Mouse (Mus musculus) layer of hippocampus, adult 9-11 months (tissue): ENCODE results near the gene Hgd.
A peak's percentile ranks its signal among the peaks of the same experiment; 100 is the strongest.

Experiments
- DNase-seq: peaks from one replicate; pipeline ENCODE4 v3.0.0; 2022

Hgd gene

DNA sequence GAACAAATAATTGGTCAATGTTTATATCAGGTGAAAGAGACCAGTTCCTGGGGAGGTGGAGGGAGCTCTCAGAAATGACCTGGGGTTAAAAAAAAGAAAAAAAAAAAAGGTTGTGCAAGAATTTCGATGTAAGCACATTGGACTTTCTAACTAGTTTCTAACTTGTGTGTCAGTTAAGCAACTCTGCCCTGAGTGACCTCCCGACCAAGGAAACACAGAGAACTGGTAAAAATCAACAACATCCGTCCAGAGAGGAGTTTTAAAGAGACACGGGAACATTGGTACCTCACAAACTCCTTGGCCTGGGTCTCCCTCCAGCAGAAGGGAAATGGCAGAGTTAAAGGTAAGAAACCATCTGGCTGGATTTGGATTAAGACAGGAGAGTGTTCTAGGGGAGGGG is at the start of gene Hgd:
Gene Hgd (plus strand): TSS at position 160 of the 400 bp plus-strand sequence.
- DNase-seq, result no peak

DNA sequence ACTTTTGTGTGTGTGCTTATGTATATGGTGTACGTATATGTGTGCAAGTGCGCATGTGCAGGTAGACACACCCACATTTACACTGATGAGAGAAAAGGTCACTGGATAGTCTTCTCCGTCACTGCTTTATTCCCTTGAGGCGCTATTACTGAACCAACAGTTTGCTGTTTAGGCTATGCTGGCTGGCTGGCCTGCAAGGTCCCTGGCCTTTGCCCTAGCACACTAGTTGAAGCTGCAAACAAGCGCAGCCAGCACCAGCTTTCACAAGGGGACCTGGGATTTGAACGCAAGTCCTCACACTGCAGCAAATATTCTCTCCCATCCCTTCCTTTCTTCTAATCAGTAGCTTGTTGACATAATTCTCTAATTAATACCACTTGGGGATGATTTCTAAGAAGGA is 49.8 kb upstream of the Hgd start:
- no peak for DNase-seq

DNA sequence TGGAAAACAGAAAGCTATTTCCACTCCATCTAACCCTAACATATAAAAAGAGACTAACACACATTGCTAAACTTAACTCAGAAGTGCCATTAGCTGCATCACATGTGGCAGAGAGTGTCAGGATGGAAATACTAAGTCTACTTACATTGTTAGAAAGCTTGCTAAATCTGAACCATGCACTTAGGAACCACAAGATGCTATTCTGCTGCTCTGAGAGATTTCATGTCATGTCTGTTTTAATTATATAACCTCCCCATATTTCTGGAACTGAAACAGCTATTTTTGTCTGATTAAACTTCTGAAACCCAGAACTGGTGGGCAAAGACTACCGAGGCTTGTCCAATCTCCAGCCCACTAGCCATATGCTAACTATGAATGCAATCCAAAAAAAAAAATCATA is 47.9 kb upstream of the Hgd start:
- no peak for DNase-seq

DNA sequence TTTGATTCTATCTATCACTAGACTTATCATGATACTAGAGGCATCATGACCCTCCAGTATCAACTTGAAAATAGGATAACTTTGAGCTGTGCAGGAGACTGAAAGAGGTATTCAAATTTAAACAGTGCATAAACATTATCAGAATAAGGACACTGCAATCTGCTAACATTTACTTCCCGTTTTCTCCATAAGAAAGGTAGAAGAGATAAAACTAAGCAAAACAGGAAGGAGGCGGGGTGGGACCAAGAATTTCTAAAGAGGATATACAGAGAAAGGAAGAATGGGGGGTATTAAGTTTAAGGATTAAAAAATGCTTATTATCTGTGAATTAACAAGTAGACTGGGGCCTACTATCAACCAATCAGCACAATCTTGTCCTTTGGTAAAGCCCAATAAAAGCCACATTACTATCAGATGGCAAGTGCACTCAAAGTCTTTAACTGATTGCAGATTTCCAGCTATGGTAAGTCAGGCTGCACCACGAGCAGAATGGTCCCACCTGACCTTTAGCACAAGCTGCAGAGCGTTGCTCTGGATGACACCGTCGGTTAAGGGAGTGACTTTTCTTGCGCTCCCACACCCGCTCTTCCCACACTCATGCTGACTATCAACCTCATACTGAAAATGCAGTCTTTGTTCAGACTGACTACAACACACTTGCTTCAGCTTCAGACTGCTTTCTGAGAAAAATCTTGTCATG is 46.4 kb upstream of the Hgd start:
- no peak for DNase-seq

DNA sequence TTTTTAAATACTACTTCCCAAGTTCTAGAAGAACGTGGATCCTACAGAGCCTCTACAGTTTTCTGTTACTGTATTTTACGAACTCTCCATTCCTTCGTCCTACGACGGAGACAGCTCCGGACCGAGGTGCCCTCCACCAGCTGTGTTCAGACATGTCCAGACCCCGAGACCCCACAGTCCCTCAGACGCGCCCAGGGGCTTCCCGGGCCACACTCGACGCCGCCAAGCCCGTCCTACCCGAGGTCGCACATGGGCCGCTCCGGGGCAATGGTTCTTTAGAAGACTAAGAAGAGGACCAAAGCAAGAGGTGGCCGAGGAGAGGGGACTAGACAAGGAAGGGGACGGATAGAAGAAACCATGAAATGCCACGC is 40.7 kb upstream of the Hgd start:
- no peak for DNase-seq

DNA sequence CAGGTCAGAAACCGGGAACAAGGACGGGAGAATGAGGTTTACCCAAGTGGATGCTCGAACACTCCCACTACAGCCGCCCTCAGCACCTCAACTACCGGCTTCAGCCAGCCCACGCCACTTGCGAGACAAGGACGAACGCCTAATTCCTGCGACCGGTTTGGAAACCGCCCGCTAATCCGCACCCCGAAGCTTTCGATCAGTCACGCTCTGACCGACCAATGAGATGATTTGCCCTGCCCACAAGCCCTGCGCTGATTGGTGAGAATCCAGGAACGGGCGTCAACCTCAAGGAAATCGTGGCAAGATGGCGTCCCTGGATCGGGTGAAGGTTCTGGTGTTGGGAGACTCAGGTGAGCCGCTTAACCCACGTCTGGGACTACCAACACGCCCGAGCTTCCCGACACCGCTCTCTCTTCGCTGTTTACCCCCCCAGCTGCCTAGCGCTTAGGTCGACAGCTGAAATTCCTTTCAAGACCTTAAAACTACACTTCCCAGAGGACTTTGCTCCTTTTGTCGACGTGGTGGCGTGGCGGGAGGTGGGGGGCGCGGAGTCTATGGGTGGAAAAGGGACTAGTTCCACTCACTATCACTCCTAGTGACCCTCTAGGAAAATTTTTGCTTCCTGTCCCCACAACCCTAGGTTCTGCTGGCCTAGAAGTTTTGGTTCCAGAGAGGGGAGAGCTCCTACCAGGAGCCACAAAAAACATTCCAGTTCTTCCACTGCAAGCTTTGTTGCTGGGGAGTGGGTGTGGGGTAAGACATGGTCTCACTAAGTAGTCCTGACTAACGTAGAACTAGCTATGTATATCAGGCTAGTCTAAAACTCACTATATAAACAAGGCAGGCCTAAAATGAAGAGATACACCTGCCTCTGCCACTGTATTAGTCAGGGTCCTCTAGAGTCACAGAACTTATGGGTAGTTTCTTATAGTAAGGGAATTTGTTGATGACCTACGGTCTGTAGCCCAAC is 40.1 kb upstream of the Hgd start, which contains the start of the genes Gtf2e1 and Rabl3:
Gene Gtf2e1 (minus strand): TSS at position 179 of the 970 bp plus-strand sequence.
Gene Rabl3 (plus strand): TSS at position 275 of the 970 bp plus-strand sequence.
- DNase-seq, result peak; percentile 99

DNA sequence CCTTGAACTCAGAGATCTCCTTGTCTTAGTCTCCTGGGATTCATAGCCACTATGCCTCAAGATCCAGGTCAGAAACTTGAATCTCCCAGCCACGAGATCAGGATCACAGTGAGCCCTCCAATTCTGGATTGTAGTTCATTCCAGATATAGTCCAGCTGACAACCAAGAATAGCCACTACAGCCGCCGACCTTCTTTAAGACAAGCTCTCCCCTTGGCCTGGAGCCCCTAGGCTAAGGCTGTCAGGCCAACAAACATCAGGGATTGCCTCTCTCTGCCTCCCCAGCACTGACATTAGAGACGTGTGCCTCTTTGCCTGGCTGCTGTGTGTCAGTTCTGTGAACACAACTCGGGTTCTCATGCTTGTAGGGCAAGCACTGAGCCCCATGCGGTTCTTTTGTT is 39.2 kb upstream of the Hgd start:
- DNase-seq, result no peak

DNA sequence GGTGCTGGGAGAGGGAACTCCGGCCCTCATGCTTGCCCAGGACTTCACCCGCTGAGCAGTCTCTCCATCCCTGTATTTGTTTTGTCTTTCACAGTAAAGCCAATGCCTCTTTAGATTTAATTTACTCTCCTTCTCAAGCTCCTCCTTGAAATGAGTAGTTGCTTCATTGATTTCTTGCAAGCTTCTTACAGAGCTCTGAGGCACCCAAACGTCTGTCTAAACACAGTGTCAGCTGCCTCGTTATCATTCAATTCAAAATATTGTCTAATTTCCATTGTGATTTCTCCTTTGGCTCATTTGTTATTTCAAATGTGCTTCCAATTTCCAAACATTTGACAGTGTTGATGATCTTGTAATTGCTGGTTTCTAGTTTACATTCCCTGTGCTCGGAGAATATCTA is 33.6 kb upstream of the Hgd start:
- DNase-seq, result no peak

DNA sequence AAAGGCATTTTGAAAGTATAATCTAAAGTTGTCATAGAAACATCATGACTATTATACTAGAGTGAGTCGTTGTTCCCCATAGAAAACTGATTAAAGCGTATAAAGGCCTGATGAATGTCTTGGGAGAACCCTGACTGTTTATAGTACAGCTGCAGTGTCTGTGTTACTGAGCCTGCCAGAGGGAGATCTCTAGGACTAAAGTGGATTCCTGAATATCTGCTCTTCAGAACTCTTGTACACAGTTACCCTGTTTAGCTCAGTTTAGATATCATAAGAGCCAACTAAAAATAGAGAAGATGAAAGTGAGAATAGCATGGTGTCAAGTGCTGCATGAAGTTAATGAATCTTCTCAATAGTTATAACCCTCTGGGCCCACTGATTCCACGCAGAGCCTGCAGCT is 29.7 kb upstream of the Hgd start:
- DNase-seq, result no peak

DNA sequence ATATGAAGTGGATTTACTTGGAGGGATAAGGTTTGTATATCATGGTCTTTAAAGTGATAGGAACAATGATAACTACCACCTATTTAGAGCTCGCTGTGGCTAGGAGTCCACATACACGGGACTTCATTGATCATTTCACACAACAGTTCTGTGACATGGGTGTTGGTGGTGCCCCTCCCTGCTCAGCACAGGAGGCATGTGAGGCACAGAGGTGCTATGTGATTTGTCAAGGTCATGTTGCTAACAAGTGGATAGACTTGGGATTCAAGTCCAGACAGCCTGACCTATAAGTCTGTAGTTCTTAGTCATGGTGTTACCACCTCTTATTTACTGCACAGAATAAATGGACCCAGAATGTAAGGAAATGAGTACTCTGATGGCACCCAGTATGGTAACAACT is 29.0 kb upstream of the Hgd start:
- no peak for DNase-seq

DNA sequence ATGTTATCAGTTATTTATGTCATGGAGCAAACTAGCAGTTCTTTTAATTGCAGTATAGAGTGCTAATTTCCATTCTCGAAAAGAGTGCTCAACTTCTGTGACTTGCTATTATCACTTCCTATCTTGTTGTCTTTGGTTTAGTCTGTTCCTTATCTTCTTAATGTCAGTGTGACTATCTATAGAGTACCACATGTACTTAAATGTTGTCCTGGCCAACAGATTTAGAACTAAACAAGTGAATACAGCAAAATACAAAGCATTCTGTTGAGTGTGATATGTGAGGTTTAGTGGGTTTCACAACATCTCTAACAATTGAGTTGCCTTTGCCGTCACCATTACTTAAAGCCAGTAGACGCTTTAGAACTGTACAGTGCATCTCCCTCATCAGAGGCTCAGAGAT is 27.1 kb upstream of the Hgd start:
- no peak for DNase-seq

DNA sequence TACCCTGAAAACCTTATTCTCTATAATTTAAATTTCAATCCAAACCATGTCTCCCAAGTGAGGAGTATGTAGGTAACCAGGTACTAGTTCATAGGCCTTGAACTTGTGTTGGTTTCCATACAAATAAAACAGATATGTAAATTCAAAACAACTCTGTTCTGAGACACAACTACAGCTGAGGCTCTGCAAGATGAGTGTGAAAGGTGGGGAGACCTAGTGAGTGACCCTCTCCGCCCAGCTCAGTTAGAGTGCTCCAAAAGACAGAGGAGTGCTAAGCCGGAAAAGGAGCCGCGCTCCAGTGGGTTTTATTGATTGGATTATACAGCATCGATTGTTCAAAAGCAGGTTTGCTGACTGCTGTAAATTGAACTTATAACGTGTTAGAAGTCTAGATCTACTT is 17.5 kb upstream of the Hgd start:
- no peak for DNase-seq

DNA sequence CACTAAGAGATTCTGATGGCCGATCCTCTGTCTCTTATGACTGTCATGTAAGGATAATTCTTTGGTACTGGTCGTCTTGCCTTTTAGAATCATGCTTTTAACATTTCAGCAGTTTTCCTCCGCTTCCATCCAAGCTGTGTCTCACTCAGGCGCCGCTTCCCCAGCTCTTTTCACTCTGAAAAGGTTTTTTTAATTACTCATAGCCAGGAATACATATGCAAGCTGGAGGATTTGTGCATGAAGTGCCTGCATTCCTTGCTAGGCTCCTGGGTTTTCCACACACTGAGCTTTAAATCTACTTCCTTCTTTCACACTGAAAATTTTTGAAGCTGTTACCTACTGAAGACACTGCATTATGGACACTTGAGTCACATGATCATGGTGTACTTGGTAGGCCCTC is 17.0 kb upstream of the Hgd start:
- no peak for DNase-seq

DNA sequence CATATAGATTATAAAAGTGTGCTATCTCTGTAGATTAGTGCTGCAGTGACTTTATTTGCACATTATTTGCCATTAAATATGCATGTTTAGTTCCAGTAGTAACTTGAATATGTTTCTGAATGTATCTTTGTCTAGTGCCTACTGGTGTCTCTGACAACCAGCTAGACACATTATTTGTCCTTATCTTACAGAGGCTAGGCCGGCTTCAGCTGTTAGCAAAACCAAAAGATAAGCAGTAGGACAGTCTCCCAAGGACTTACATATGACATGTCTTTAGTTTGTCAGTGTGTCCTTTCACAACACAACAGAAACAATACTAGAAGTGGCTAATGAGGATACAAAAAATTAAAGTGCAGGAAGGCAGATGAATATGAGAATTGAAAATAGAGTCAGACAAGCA is 14.8 kb upstream of the Hgd start:
- DNase-seq, result no peak

DNA sequence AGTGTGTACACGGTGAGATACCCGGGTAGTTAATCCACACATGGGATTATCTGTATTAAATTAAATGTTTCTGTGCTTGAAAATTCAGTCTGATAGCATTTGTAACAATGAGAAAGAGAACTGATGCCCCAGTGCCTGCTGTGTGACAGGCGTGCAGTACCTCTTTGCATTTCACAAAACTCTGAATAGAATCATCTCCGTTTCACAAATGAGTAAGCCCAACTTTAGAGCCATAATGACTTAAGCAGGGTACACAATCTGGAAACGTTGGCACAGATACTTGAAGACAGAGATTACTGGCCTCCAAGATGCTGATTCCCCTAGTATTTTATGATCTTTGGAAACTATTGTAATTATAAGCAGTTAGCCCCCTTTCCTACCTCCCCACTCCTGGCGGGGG is 13.8 kb upstream of the Hgd start:
- peak; percentile 45 for DNase-seq

DNA sequence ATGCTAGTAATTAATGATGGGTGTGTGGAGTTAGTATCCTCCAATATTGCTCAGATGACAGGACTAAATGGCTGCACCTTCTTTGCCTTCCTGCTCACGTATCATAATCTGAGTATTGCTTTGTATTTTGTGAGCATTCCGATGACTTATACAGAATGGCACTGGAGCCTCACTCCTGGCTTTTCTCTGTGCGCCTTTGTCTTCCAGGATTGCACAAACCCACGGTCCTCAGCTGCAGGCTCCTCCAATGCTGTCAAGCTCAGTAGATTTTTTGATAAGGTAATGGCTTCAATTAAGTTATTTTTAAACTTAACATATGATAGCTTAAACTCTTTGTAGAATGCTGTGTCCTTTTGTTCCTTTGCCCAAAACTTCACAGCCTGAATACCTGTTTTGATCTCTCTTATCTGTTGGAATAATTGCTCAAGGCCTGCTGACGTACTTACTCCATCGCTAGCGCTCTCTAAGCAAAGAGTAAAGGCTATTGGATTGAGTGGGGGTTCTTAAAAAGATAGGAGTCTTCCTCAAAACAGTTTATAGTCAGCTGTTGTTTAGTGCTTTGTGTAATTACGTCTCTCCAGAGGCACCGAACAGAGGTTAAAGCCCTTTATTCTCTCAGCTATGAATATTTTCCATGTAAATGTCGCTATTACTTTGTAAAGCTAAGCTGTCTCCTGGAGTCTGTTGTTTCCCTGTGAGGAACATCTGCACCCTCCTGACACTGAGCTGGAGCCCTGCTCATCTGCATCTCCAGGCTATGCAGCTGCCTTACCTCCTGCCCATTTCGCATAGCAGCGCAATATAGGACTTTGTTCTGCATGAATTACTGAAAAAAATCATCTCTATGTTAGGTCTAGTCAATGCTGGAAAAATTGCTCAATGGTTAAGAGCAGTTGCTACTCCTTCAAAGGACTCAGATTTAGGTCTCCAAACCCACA is 12.6 kb upstream of the Hgd start:
- no peak for DNase-seq

DNA sequence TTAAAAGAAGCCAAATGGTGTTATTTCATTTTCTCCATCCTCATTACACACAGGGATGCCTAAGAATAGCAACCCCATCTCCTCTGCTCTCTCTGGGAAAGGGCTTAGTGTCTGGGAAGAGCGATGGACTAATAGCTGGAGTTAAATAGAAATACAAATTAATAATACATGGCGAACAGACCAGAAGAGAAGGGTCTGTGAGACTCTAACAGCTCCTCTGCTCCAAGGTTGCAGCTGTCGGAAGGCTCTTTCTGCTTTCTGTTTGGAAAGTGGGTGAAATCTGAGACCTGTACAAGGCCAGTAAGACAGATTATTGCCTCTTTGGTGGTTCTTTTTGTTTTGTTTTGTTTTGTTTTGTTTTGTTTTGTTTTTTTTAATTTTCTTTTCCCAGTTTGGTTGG is 8.4 kb upstream of the Hgd start:
- no peak for DNase-seq

DNA sequence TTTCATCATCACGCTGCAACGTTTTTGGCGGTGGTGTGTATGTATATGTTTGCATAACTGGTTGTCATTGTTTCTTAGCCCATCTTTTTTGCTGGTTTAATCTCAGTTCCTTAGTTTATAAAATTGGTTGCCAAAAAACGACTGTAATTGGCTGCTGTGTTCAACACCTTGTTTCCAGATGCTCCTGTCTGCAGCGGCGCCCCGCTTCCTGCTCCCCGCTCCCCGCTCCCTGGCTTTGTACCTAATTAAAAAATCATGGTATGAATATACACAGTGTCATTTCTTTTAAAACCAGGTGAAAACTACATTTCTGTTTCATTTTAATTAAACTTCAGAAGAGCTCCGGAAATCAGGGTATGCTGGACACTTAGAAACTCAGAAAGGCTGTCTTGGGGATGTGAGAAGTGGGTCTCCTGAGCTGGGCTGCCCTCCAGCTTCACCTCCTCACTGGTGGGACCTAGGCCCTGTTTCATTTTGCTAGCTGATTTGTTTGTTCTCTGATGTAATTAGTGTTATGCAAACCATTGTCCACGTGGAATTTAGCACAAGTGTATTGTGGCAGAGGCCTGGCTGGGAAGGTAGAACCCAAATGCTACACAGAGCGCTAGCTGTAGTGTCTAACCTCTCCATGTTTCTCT is 7.7 kb upstream of the Hgd start:
- DNase-seq, result no peak

DNA sequence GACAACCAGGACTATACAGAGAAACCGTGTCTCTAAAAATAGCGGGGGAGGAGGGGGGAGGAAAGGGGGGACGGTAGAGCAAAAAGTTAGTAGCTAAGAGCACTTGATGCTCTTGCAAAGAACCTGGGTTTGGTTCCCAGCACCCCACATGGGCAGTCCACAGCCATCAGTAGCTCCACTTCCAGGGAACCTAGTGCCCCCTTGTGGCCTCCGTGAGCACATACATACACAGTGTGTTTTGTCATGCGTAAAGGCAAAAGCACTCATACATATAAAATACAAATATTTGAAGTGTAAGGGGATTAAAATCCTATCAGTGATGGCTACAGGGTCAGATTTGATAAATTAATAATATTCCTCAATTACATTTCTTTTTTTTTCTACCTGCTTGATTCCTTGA is 6.9 kb upstream of the Hgd start:
- no peak for DNase-seq

DNA sequence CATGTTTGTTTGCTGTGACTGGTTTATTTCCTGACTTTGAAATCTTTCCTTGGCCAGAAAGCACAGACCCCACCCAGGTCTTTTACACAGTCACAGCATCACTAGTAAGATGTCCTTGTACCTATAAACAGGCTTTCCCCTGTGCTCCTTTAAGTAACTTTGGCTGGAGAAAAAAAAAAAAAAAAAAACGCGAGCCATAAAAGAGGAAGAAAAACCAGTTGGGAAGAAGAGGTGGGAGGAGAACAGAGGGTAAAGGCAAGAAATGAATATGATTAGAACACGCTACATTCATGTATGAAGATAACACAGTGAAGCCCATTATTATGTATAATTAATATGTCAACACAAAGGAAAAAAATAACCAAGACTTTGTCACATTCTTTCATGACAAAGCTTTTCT is 4.6 kb upstream of the Hgd start:
- no peak for DNase-seq

DNA sequence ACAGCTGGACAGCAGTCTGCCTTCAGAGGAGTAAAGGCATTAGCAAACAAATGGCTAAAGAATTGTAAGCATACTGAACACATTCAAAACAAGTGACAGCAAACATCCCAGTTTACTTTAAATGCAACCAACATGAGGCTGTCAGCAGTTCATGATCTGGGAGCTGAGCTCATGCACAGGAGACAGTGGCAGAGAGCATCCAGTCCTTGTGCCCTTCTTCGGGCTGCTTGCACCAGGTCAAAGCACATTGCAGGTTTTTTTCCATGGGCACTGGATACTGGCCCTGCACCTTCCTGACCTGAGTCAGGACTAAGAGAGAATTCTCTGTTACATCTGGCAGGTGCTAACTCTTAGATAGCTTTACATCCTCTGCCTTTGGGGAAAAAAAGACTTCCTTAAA is 362 bp upstream of the Hgd start:
- DNase-seq, result no peak

DNA sequence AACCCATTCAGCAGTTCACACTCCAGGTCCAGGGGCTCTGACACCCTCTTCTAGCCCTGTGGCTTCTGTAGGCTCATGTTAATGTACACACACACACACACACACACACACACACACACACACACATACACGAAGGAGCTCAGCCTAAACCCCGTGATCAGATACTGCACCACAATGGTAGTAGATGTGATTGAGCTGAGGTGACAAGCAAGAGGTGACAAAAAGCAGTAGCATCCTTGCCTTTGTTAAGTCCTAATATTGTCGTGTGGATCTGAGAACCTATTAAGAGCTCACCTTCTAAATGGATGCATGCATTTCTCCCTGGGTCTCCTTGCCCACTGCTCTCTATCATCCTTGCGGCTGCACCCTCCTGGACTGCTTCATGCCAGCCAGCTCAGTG is 698 bp downstream of the Hgd start:
- DNase-seq, result no peak

DNA sequence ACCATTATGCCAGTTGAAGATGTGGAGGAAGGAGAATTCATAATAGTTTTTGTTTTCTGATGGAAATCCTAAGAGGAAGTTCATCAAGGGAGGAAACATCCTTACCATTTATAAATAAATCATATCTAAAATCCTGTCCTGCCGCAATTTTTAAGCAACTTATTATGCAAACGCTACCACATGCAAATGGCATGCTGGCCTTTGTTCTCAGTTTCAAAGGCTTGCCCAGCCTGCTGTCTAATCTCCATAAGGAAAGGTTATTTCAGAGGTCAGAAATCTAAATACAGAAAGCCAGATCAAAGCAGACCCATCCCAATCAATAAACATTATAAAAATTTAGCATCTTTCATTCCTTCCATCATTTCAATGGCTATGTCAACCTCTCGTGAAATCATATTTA is 1.9 kb downstream of the Hgd start:
- DNase-seq, result no peak
